Mouse (Mus musculus) CH12.LX (cell line): ENCODE results near the gene Depp1. TPM values are rescaled to one million over a fixed set of nuclear protein-coding genes. Genes with fewer than 3 reads are reported as not detected.

Experiments used
- DNase-seq: peaks from one replicate; pipeline ENCODE4 v3.0.0-alpha.2; 2013; ENCODE audit errors: extremely low read depth
- H3K27ac ChIP-seq: 2 replicates; pipeline ENCODE4 v1.5.1; 2012; ENCODE audit warnings: low read depth, mild to moderate bottlenecking, control low read depth, moderate library complexity; ENCODE audit not compliant: insufficient read depth
- H3K27me3 ChIP-seq: replicated peaks from 2 replicates; pipeline ENCODE3; 2012; ENCODE audit warnings: inconsistent platforms
- H3K36me3 ChIP-seq, 2 experiments: replicated peaks in 1 of 2; 2 replicates each; pipeline versions ENCODE3 to v1.6.1; 2012; ENCODE audit warnings: inconsistent platforms in 1 of 2, low read length in 1 of 2, mild to moderate bottlenecking in 1 of 2, mixed read lengths in 1 of 2, moderate library complexity in 1 of 2; ENCODE audit not compliant: control insufficient read depth in 1 of 2, insufficient read depth in 1 of 2
- H3K4me1 ChIP-seq, 2 experiments: 2 replicates each; pipeline ENCODE4 v1.6.1; 2012; ENCODE audit warnings: inconsistent platforms in 1 of 2, moderate library complexity in 1 of 2; ENCODE audit not compliant: insufficient read depth in 2 of 2, control insufficient read depth in 1 of 2
- H3K4me2 ChIP-seq: 2 replicates; pipeline ENCODE4 v1.6.1; 2012; ENCODE audit warnings: low read depth, mild to moderate bottlenecking, control low read depth; ENCODE audit not compliant: poor library complexity, insufficient read depth, severe bottlenecking
- H3K4me3 ChIP-seq, 3 experiments: fragments of 150-350 bp in 1 of 3; sonication (generic) in 1 of 3; replicated peaks in 1 of 3; 2 replicates each; pipeline versions ENCODE3 to v1.5.1; 2011 to 2012; ENCODE audit warnings: low read depth in 2 of 3, low read length in 2 of 3, mild to moderate bottlenecking in 2 of 3, moderate library complexity in 2 of 3, control low read depth in 1 of 3, improper control_type of control experiment in 1 of 3, inconsistent platforms in 1 of 3, mixed read lengths in 1 of 3; ENCODE audit not compliant: poor library complexity in 1 of 3
- H3K79me2 ChIP-seq: replicated peaks from 2 replicates; pipeline ENCODE4 v1.6.1; 2012; ENCODE audit warnings: mild to moderate bottlenecking, moderate library complexity; ENCODE audit not compliant: control insufficient read depth, poor library complexity, insufficient read depth, severe bottlenecking; ENCODE audit errors: extremely low read depth
- H3K9ac ChIP-seq: 2 replicates; pipeline ENCODE4 v1.6.1; 2012; ENCODE audit warnings: low read depth, mild to moderate bottlenecking, control low read depth, moderate library complexity; ENCODE audit not compliant: insufficient read depth
- H3K9me3 ChIP-seq: replicated peaks from 2 replicates; pipeline ENCODE3; 2012; ENCODE audit warnings: low read length, inconsistent platforms, mixed read lengths
- BHLHE40 ChIP-seq: IDR thresholded peaks from 2 replicates; pipeline ENCODE4 v1.6.1; 2011; ENCODE audit warnings: mild to moderate bottlenecking, low read depth, low read length, improper control_type of control experiment
- CHD2 ChIP-seq: IDR thresholded peaks from 2 replicates; pipeline ENCODE4 v1.6.1; 2011; ENCODE audit warnings: low read length, improper control_type of control experiment
- CTCF ChIP-seq, 2 experiments: IDR thresholded peaks in 1 of 2; conservative IDR thresholded peaks in 1 of 2; 2 replicates each; pipeline ENCODE4 v1.5.1; 2011 to 2012; ENCODE audit warnings: low read depth in 2 of 2, low read length in 2 of 2, improper control_type of control experiment in 1 of 2, inconsistent platforms in 1 of 2, mild to moderate bottlenecking in 1 of 2, moderate library complexity in 1 of 2
- E2F4 ChIP-seq: IDR thresholded peaks from 2 replicates; pipeline ENCODE4 v1.6.1; 2011; ENCODE audit warnings: low read depth, low read length, improper control_type of control experiment; ENCODE audit not compliant: insufficient replicate concordance
- ETS1 ChIP-seq: conservative IDR thresholded peaks from 2 replicates; pipeline ENCODE4 v1.6.1; 2012; ENCODE audit warnings: low read depth, mild to moderate bottlenecking, inconsistent platforms, low read length, improper control_type of control experiment, moderate library complexity
- HCFC1 ChIP-seq: IDR thresholded peaks from 2 replicates; pipeline ENCODE4 v1.6.1; 2012; ENCODE audit warnings: low read depth, mild to moderate bottlenecking, inconsistent platforms, low read length, improper control_type of control experiment
- IRF4 ChIP-seq: IDR thresholded peaks from 2 replicates; pipeline ENCODE4 v1.6.1; 2014; ENCODE audit warnings: low read depth, mild to moderate bottlenecking, inconsistent platforms, low read length, improper control_type of control experiment
- JUN ChIP-seq: IDR thresholded peaks from 2 replicates; pipeline ENCODE4 v1.6.1; 2011; ENCODE audit warnings: low read depth, mild to moderate bottlenecking, low read length, improper control_type of control experiment, moderate library complexity; ENCODE audit not compliant: insufficient read depth
- JUND ChIP-seq: conservative IDR thresholded peaks from 2 replicates; pipeline ENCODE4 v1.6.1; 2011; ENCODE audit warnings: low read depth, low read length, improper control_type of control experiment
- KAT2A ChIP-seq: IDR thresholded peaks from 2 replicates; pipeline ENCODE4 v1.6.1; 2012; ENCODE audit warnings: low read length, improper control_type of control experiment, inconsistent platforms; ENCODE audit not compliant: insufficient replicate concordance
- MAX ChIP-seq: IDR thresholded peaks from 2 replicates; pipeline ENCODE4 v1.6.1; 2011; ENCODE audit warnings: low read length, improper control_type of control experiment
- MAZ ChIP-seq: IDR thresholded peaks from 2 replicates; pipeline ENCODE4 v1.6.1; 2012; ENCODE audit warnings: low read depth, mild to moderate bottlenecking, inconsistent platforms, low read length, improper control_type of control experiment, moderate library complexity
- MXI1 ChIP-seq: IDR thresholded peaks from 2 replicates; pipeline ENCODE4 v1.6.1; 2011; ENCODE audit warnings: mild to moderate bottlenecking, low read depth, low read length, improper control_type of control experiment
- NRF1 ChIP-seq: IDR thresholded peaks from 2 replicates; pipeline ENCODE4 v1.6.1; 2014; ENCODE audit warnings: low read depth, mild to moderate bottlenecking, inconsistent platforms, low read length, improper control_type of control experiment, moderate library complexity
- POLR2A ChIP-seq: IDR thresholded peaks from 2 replicates; pipeline ENCODE4 v1.6.1; 2011; ENCODE audit warnings: low read depth, mild to moderate bottlenecking, improper control_type of control experiment, low read length
- RAD21 ChIP-seq: IDR thresholded peaks from 2 replicates; pipeline ENCODE4 v1.6.1; 2011; ENCODE audit warnings: low read depth, mild to moderate bottlenecking, low read length, improper control_type of control experiment, moderate library complexity
- RCOR1 ChIP-seq: conservative IDR thresholded peaks from 2 replicates; pipeline ENCODE4 v1.6.1; 2012; ENCODE audit warnings: low read depth, mild to moderate bottlenecking, inconsistent platforms, low read length, improper control_type of control experiment
- SIN3A ChIP-seq: IDR thresholded peaks from 2 replicates; pipeline ENCODE4 v1.6.1; 2012; ENCODE audit warnings: low read length, improper control_type of control experiment, inconsistent platforms
- TBP ChIP-seq: conservative IDR thresholded peaks from 2 replicates; pipeline ENCODE4 v1.6.1; 2011; ENCODE audit warnings: low read depth, low read length, improper control_type of control experiment
- TCF12 ChIP-seq: IDR thresholded peaks from 2 replicates; pipeline ENCODE4 v1.6.1; 2014; ENCODE audit warnings: low read depth, mild to moderate bottlenecking, inconsistent platforms, low read length, improper control_type of control experiment
- UBTF ChIP-seq: IDR thresholded peaks from 2 replicates; pipeline ENCODE4 v1.6.1; 2012; ENCODE audit warnings: low read depth, mild to moderate bottlenecking, inconsistent platforms, low read length, improper control_type of control experiment, moderate library complexity
- USF1 ChIP-seq: IDR thresholded peaks from 2 replicates; pipeline ENCODE4 v1.6.1; 2014; ENCODE audit warnings: low read depth, mild to moderate bottlenecking, inconsistent platforms, low read length, improper control_type of control experiment
- ZC3H11A ChIP-seq: IDR thresholded peaks from 2 replicates; pipeline ENCODE4 v1.6.1; 2012; ENCODE audit warnings: low read depth, mild to moderate bottlenecking, inconsistent platforms, low read length, improper control_type of control experiment
- ZNF384 ChIP-seq: IDR thresholded peaks from 2 replicates; pipeline ENCODE4 v1.6.1; 2012; ENCODE audit warnings: low read depth, low read length, improper control_type of control experiment, inconsistent platforms
- dilution Hi-C: fragments of 300-500 bp; cut with MboI; formaldehyde crosslinking; loops from 2 replicates; pipeline ENCODE4 v1.14.3; 2020; ENCODE audit warnings: low sequenced_read_pairs; ENCODE audit not compliant: extremely low pct_unique_long_range_greater_than_20kb, extremely low pct_ligation_motif_present
- in situ Hi-C: fragments of 300-500 bp; cut with MboI; formaldehyde crosslinking; loops from 3 replicates; pipeline ENCODE4 v1.14.3; 2019; ENCODE audit warnings: low sequenced_read_pairs, low pct_ligation_motif_present, low pct_unique_long_range_greater_than_20kb, mixed read lengths
- polyA plus RNA-seq: library from polyadenylated mRNA; unstranded; fragments of >175 nt; gene quantifications from 2 replicates; pipeline ENCODE4 v1.2.1, GENCODE M21; 2012; ENCODE audit warnings: low read depth; ENCODE audit not compliant: insufficient read length
- total RNA-seq, 2 experiments: library from RNA; depleted of rRNA; stranded (reverse); fragments of 300-350 nt in 1 of 2; fragments of >200 nt in 1 of 2; gene quantifications; 2 replicates each; pipeline ENCODE4 v1.2.3; 2012 to 2014

Gene Depp1
- total and polyA plus RNA-seq, 3 experiments = 0.13 to 0.47 TPM; not detected in 1

GRCm38 (mm10) chr6:116642942-116643341 is 7.5 kb upstream of the Depp1 start:
- Histone ChIP-seq H3K4me1 (no peaks in the 10 kb centered on the region), H3K9ac (no peak overlapping the region), H3K36me3 (peaks cover 94 to 100% of the 10 kb centered on the region in 2 experiments), H3K79me2 (no peaks in the 10 kb centered on the region), H3K4me2 (no peak overlapping the region), H3K4me3 (no peak overlapping the region), H3K27me3 (no peaks in the 10 kb centered on the region), H3K9me3 (no peaks in the 10 kb centered on the region), H3K27ac (no peak overlapping the region)
- TF ChIP-seq MAX (no peak), POLR2A (no peak), RCOR1 (no peak), RAD21 (no peak), HCFC1 (no peak), JUN (no peak), KAT2A (no peak), TBP (no peak), CTCF (conservative IDR thresholded peaks at IDR 0.05 in 1 of 2, IDR thresholded peaks at IDR 0.05 in 1 of 2; ENCODE audit: low read depth in 2 of 2, low read length in 2 of 2) (no peak), MAZ (no peak), JUND (no peak), NRF1 (no peak), MXI1 (no peak), TCF12 (no peak), ZNF384 (no peak), BHLHE40 (no peak)
- dilution Hi-C loops = no loop called here
- in situ Hi-C loops = no loop called here
- DNase-seq = no peak

- no peak for TF ChIP-seq CHD2
- no peak for TF ChIP-seq MAZ
- no peak for TF ChIP-seq IRF4
- no peak for TF ChIP-seq JUN
- TF ChIP-seq ZC3H11A = no peak
- TF ChIP-seq E2F4 = no peak
- TF ChIP-seq ETS1 = no peak
- no peak for TF ChIP-seq USF1
- no peak for TF ChIP-seq TBP
- no peak for TF ChIP-seq UBTF
- no peak for TF ChIP-seq SIN3A
- H3K4me2 ChIP-seq = no peak overlapping the region
- no peak overlapping the region for H3K4me3 ChIP-seq
- H3K9me3 ChIP-seq = no peaks in the 10 kb centered on the region
- no peaks in the 10 kb centered on the region for H3K79me2 ChIP-seq
- dilution Hi-C loops = no loop called here
- H3K4me1 ChIP-seq = no peaks in the 10 kb centered on the region
- no peak for DNase-seq
- no peaks in the 10 kb centered on the region for H3K27me3 ChIP-seq
- H3K9ac ChIP-seq = no peak overlapping the region
- in situ Hi-C loops = no loop called here
- peaks cover 93 to 100% of the 10 kb centered on the region in 2 experiments for H3K36me3 ChIP-seq
- H3K27ac ChIP-seq = no peak overlapping the region
These were observed 6.5 kb upstream of the Depp1 start for GRCm38 (mm10) chr6:116643881-116644280.
